Mouse (Mus musculus) erythroblast, embryonic 14.5 days (primary cell): ENCODE data around the gene Pfkl.

Source experiments
- GATA1 ChIP-seq: IDR thresholded peaks from 2 replicates; pipeline ENCODE4 v1.6.1; 2012; ENCODE audit warnings: low read length, inconsistent platforms, mixed read lengths
- TAL1 ChIP-seq: IDR thresholded peaks from 3 replicates; pipeline ENCODE4 v1.6.1; 2012; ENCODE audit warnings: low read length, inconsistent platforms, mixed read lengths

GRCm38 (mm10) chr10:78042096-78042495 lies 32.2 kb upstream of the Pfkl start:
- TF ChIP-seq GATA1 (no peak), TAL1 (no peak)
